Mouse (Mus musculus) midbrain, embryonic 14.5 days (tissue): Measurements from ENCODE around the gene Btbd2. TPM values are rescaled to one million over a fixed set of nuclear protein-coding genes. Genes with fewer than 3 reads are reported as not detected.

Experiments
- ATAC-seq: fragments of 200-750 bp; cut with Nextera tagmentation; 2 replicates; pipeline ENCODE4 v1.8.0; 2017; ENCODE audit warnings: moderate number of reproducible peaks, moderate library complexity; ENCODE audit not compliant: low FRiP score, low TSS enrichment
- DNase-seq: peaks from one replicate; pipeline ENCODE4 v3.0.0-alpha.2; 2015
- H3K27ac ChIP-seq: fragments of 300-500 bp; sonication (generic); replicated peaks from 2 replicates; pipeline ENCODE4 v1.5.1; 2014; ENCODE audit warnings: mild to moderate bottlenecking, low read depth, low read length, moderate library complexity
- H3K27me3 ChIP-seq: fragments of 300-500 bp; sonication (generic); 2 replicates; pipeline ENCODE4 v1.6.1; 2014; ENCODE audit warnings: low read length, control low read depth, mixed read lengths; ENCODE audit not compliant: control insufficient read depth, insufficient read depth
- H3K36me3 ChIP-seq: fragments of 300-500 bp; sonication (generic); 2 replicates; pipeline ENCODE4 v1.6.1; 2014; ENCODE audit warnings: low read length, control low read depth; ENCODE audit not compliant: control insufficient read depth, insufficient read depth
- H3K4me1 ChIP-seq: fragments of 300-500 bp; sonication (generic); 2 replicates; pipeline ENCODE4 v1.6.1; 2014; ENCODE audit warnings: mild to moderate bottlenecking, antibody characterized with exemption, low read length, control low read depth; ENCODE audit not compliant: control insufficient read depth, insufficient read depth
- H3K4me2 ChIP-seq: fragments of 300-500 bp; sonication (generic); 2 replicates; pipeline ENCODE4 v1.6.1; 2014; ENCODE audit warnings: mild to moderate bottlenecking, low read length, moderate library complexity
- H3K4me3 ChIP-seq: fragments of 300-500 bp; sonication (generic); replicated peaks from 2 replicates; pipeline ENCODE4 v1.5.1; 2014; ENCODE audit warnings: low read depth, low read length
- H3K9ac ChIP-seq: fragments of 300-500 bp; sonication (generic); replicated peaks from 2 replicates; pipeline ENCODE4 v1.6.1; 2014; ENCODE audit warnings: mild to moderate bottlenecking, low read length, moderate library complexity
- H3K9me3 ChIP-seq: fragments of 300-500 bp; sonication (generic); 2 replicates; pipeline ENCODE4 v1.6.1; 2016; ENCODE audit warnings: low read length, control low read depth, mixed read lengths; ENCODE audit not compliant: control insufficient read depth
- whole genome bisulfite sequencing: fragments of 180-500 bp; shearing (Covaris S2); extraction: QIAGEN DNeasy Blood & Tissue Kit; methylation state at CpG from one replicate; pipeline ENCODE4 v1.1.7; 2014; 5-methylcytosine and 5-hydroxymethylcytosine counted together
- microRNA-seq: library from miRNA; unstranded; fragments of <30 nt; microRNA quantifications from one replicate; pipeline ENCODE4, GENCODE M21; 2016
- polyA plus RNA-seq: library from polyadenylated mRNA; unstranded; fragments of >200 nt; fragmentation: Nextera tagmentation; extraction: Ambion mirVana; gene quantifications from 2 replicates; pipeline ENCODE4 v1.2.1, GENCODE M21; 2014

Btbd2 gene
- polyA plus RNA-seq, 1 experiment from 2014 or later: 80.1 TPM

DNA sequence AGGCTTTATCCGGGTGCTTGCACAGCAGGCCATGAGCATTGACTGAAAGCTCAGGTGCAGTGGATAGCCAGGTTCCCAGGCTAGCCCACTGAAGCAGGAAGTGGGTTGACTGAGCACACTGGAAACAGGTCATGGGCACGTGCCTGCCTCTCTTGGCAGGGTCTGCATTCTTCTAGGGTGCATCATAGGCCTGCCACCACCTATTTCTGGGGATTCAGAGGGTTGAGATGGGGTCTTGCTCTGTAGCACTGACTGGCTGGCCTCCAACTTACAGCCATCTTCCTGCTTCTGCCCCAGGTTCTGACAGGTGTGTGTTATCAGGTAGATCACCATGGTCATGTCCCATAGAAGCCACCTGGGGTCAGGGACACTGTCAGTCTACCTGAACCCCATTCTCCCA lies 51.9 kb downstream of the Btbd2 start:
- no peak overlapping the region for H3K9ac ChIP-seq
- H3K27me3 ChIP-seq: no peaks in the 10 kb centered on the region
- peaks cover 15% of the 10 kb centered on the region for H3K4me1 ChIP-seq
- WGBS: 82% methylated on average over 2 of the region's 2 CpGs
- ATAC-seq: no peak
- no peaks in the 10 kb centered on the region for H3K9me3 ChIP-seq
- peaks cover 42% of the 10 kb centered on the region for H3K36me3 ChIP-seq
- no peak overlapping the region for H3K4me2 ChIP-seq
- no peak overlapping the region for H3K4me3 ChIP-seq
- H3K27ac ChIP-seq: no peak overlapping the region
- no peak for DNase-seq

GRCm38 (mm10) chr10:80604001-80604509 lies 52.8 kb downstream of the Btbd2 start:
- Histone ChIP-seq H3K36me3 (peaks cover 33% of the 10 kb centered on the region), H3K9me3 (no peaks in the 10 kb centered on the region), H3K9ac (0 out of 2 replicates have a peak overlapping the region, but pooled peaks have one; percentile 12), H3K4me1 (peaks cover 15% of the 10 kb centered on the region), H3K27ac (no peak overlapping the region), H3K27me3 (no peaks in the 10 kb centered on the region), H3K4me3 (peak overlapping the region; percentile 68), H3K4me2 (peak overlapping the region; percentile 94)
- ATAC-seq (no peak), DNase-seq (no peak)
- WGBS: 95% methylated on average over 7 of the region's 7 CpGs

DNA sequence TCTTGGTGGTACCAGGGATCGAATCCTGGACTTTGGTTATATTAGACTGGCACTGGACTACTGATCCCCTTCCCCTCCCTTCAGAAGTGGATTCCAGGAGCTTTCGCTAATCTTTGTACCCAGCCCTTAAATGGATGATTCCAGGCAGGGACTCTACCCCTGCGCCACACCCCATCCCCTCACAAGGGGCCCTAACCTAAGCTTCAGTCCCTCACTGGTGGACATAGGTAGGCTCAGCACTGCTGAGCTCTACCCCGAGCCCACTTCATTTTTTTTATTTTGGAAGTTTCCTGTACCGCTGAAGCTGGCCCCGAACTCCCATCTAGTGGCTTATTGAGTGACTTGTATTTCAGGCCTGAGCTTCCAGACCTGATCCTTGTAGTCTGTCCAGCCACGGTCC lies 53.5 kb downstream of the Btbd2 start:
- ATAC-seq: no peak
- Histone ChIP-seq H3K9me3 (no peaks in the 10 kb centered on the region), H3K27ac (peak overlapping the region; percentile 89), H3K27me3 (no peaks in the 10 kb centered on the region), H3K4me3 (peak overlapping the region; percentile 68), H3K9ac (peak overlapping the region; percentile 68), H3K4me1 (peaks cover 15% of the 10 kb centered on the region), H3K4me2 (peak overlapping the region; percentile 94), H3K36me3 (peaks cover 26% of the 10 kb centered on the region)
- no peak for DNase-seq
- WGBS: 36% methylated on average over 7 of the region's 7 CpGs

DNA sequence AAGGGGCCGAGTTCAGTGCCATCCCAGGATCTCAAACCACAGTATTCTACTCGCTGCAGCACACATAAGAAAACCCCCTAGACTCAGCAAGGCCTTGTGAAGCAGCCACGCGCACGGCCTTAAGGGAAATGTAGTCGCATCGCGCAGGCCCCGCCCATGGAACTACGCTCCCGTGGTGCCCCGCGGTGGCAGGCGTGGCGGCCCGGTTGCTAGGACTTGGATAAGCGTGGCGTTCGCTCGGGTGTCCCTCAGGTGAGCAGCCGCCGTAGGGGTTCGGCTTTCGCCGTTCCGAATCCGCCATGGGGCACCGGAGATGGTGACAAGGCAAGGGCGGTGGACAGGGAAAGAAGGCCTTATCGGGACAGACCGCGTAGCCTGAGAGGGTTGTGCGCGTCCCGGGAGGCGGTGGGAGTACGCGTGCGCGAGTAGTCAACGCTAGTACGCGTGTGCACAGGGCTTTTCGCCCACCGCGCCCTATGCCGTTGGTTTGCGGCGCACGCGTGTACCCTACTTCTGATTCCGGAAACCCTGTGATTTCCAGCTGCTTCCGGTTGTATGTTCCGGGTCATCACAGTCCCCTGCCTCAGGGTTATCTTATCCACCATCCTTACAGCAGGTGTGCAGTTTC lies 54.1 kb downstream of the Btbd2 start, which contains the start of the genes Scamp4 and Adat3:
TSS of gene Scamp4 (plus strand) at position 175 of the 628 bp plus-strand sequence.
TSS of gene Adat3 (plus strand) at position 183 of the 628 bp plus-strand sequence.
- Histone ChIP-seq H3K4me1 (peaks cover 15% of the 10 kb centered on the region), H3K4me3 (peak within 1 kb of the TSS; percentile 68), H3K9ac (peak within 1 kb of the TSS; percentile 68), H3K9me3 (no peaks in the 10 kb centered on the region), H3K36me3 (peaks cover 20% of the 10 kb centered on the region), H3K27me3 (no peaks in the 10 kb centered on the region), H3K4me2 (peak within 1 kb of the TSS; percentile 94), H3K27ac (peak within 1 kb of the TSS; percentile 89)
- WGBS: under 1% methylated on average over 54 of the region's 54 CpGs
- peak; percentile 98 for DNase-seq
- ATAC-seq: peak; percentile 95

GRCm38 (mm10) chr10:80596318-80596717 lies 60.6 kb downstream of the Btbd2 start:
- no peak for DNase-seq
- Histone ChIP-seq H3K4me2 (no peak overlapping the region), H3K36me3 (no peaks in the 10 kb centered on the region), H3K4me1 (no peaks in the 10 kb centered on the region), H3K27me3 (no peaks in the 10 kb centered on the region), H3K27ac (no peak overlapping the region), H3K4me3 (no peak overlapping the region), H3K9me3 (no peaks in the 10 kb centered on the region), H3K9ac (no peak overlapping the region)
- no peak for ATAC-seq
- 33% methylated on average over 4 of the region's 4 CpGs for WGBS

Small RNA genes lying within 50 kb of the gene (microRNA-seq; reads per million reads assigned to microRNA genes)
- not detected for gene Mir6912

Other genes with a start within 250 kb of the Btbd2 start
- gene Tcf3, start 223.4 kb downstream of the Btbd2 start, polyA plus RNA-seq: 49.8 and 60.4 TPM in 2 replicates
- 2.2 and 2.4 TPM in 2 replicates for gene Onecut3, start 162.2 kb downstream of the Btbd2 start, polyA plus RNA-seq
- 0.76 and 0.78 TPM in 2 replicates for gene Atp8b3, start 117.9 kb downstream of the Btbd2 start, polyA plus RNA-seq
- 31.7 and 34.2 TPM in 2 replicates for gene Rexo1, start 95.5 kb downstream of the Btbd2 start, polyA plus RNA-seq
- 4.9 and 5.0 TPM in 2 replicates for gene Klf16, start 79.8 kb downstream of the Btbd2 start, polyA plus RNA-seq
- 128 and 151 TPM in 2 replicates for gene Abhd17a, start 66.7 kb downstream of the Btbd2 start, polyA plus RNA-seq
- 62.1 and 67.6 TPM in 2 replicates for gene Scamp4, start 54.2 kb downstream of the Btbd2 start, polyA plus RNA-seq
- gene Adat3, start 54.2 kb downstream of the Btbd2 start, polyA plus RNA-seq: 4.9 and 5.0 TPM in 2 replicates
- gene Gm49322, start 51.0 kb downstream of the Btbd2 start, polyA plus RNA-seq: 2.5 and 2.6 TPM in 2 replicates
- gene Csnk1g2, start 34.2 kb downstream of the Btbd2 start, polyA plus RNA-seq: 74.1 and 98.5 TPM in 2 replicates
- gene Mknk2, start 21.0 kb upstream of the Btbd2 start, polyA plus RNA-seq: 46.7 and 54.2 TPM in 2 replicates
- 45.2 and 47.3 TPM in 2 replicates for gene Mob3a, start 44.9 kb upstream of the Btbd2 start, polyA plus RNA-seq
- 22.4 and 25.1 TPM in 2 replicates for gene Izumo4, start 45.1 kb upstream of the Btbd2 start, polyA plus RNA-seq
- gene Ap3d1, start 85.2 kb upstream of the Btbd2 start, polyA plus RNA-seq: 106 and 116 TPM in 2 replicates
- gene Dot1l, start 98.1 kb upstream of the Btbd2 start, polyA plus RNA-seq: 23.4 and 27.9 TPM in 2 replicates
- gene Sf3a2, start 141.1 kb upstream of the Btbd2 start, polyA plus RNA-seq: 57.2 and 75.1 TPM in 2 replicates
- 107 and 116 TPM in 2 replicates for gene Plekhj1, start 141.6 kb upstream of the Btbd2 start, polyA plus RNA-seq
- gene Amh, start 148.2 kb upstream of the Btbd2 start, polyA plus RNA-seq: 0.12 TPM in 1 of 2 replicates, not detected in the other
- 0.23 and 0.30 TPM in 2 replicates for gene Jsrp1, start 156.4 kb upstream of the Btbd2 start, polyA plus RNA-seq
- gene Oaz1, start 169.6 kb upstream of the Btbd2 start, polyA plus RNA-seq: 1,218 and 1,334 TPM in 2 replicates
- gene Lingo3, start 187.0 kb upstream of the Btbd2 start, polyA plus RNA-seq: 6.2 and 7.3 TPM in 2 replicates
- gene Lsm7, start 198.1 kb upstream of the Btbd2 start, polyA plus RNA-seq: 256 and 328 TPM in 2 replicates
- 60.5 and 62.7 TPM in 2 replicates for gene Sppl2b, start 198.2 kb upstream of the Btbd2 start, polyA plus RNA-seq
- 0.26 TPM in 1 of 2 replicates, not detected in the other for gene Tmprss9, start 214.8 kb upstream of the Btbd2 start, polyA plus RNA-seq
- 331 and 393 TPM in 2 replicates for gene Timm13, start 243.9 kb upstream of the Btbd2 start, polyA plus RNA-seq